In the genomic region with DNA sequence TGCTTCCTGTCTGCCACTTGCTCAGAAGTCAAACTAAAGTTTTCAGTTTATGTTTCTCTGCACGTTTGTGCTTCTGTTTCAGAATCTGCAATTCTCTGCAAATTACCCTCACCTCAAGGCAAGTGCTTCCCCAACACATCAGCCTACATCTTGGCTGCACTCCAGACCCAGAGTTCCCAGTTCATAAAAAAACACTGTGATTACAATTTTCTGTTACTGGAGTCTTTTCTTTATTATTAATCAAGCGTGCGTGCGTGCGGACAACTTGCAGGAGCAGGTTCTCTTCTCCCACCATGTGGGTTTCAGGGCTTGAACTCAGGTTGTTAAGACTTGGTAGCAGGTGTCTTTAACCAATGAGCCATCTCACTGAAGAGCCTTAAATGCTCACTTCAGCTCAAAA, we compare ENCODE assay signal across 12 mouse cellular contexts. TPM values are rescaled to one million over a fixed set of nuclear protein-coding genes. Genes with fewer than 3 reads are reported as not detected.
DNase-seq lines count a peak whose midpoint lies in the region; ATAC-seq lines count a peak whose summit lies in the region.
"Had no signal": no experiment of that assay in that cellular context is flagged by ENCODE, and none has a peak within 500 bp of the region (broad histone marks: within the 10 kb centered on the region; RNA-seq: fewer than 3 reads in every experiment).

No protein-coding gene starts in this region.

- H3K4me3 ChIP-seq in embryonic facial prominence, embryonic 14.5 days (ENCODE audit: low read depth, low read length) = no peak overlapping the region
- no peak overlapping the region for H3K4me3 ChIP-seq in embryonic facial prominence, embryonic 10.5 days
- no peak overlapping the region for H3K4me3 ChIP-seq in midbrain, embryonic 14.5 days (replicated peaks; ENCODE audit: low read depth, low read length)
- H3K4me3 ChIP-seq in midbrain, embryonic 10.5 days = no peak overlapping the region
- H3K4me3 ChIP-seq: midbrain, embryonic 13.5 days; neural tube, embryonic 15.5 days had no signal

- ATAC-seq in embryonic facial prominence, embryonic 14.5 days (ENCODE audit: low read depth) = no peak
- no peak for ATAC-seq in midbrain, embryonic 14.5 days (ENCODE audit: low FRiP score, low TSS enrichment)
- ATAC-seq: hindbrain, embryonic 16.5 days; midbrain, embryonic 13.5 days had no signal

- H3K9me3 ChIP-seq in embryonic facial prominence, embryonic 14.5 days (ENCODE audit: control insufficient read depth, low read length) = no peaks in the 10 kb centered on the region
- no peaks in the 10 kb centered on the region for H3K9me3 ChIP-seq in embryonic facial prominence, embryonic 10.5 days
- H3K9me3 ChIP-seq in midbrain, embryonic 14.5 days (ENCODE audit: control insufficient read depth, low read length) = no peaks in the 10 kb centered on the region
- H3K9me3 ChIP-seq in midbrain, embryonic 10.5 days (replicated peaks) = no peaks in the 10 kb centered on the region
- H3K9me3 ChIP-seq: midbrain, embryonic 13.5 days; neural tube, embryonic 15.5 days had no signal

- no peaks in the 10 kb centered on the region for H3K27me3 ChIP-seq in embryonic facial prominence, embryonic 14.5 days (replicated peaks; ENCODE audit: control insufficient read depth, insufficient read depth, low read length)
- no peaks in the 10 kb centered on the region for H3K27me3 ChIP-seq in embryonic facial prominence, embryonic 10.5 days (replicated peaks; ENCODE audit: low read depth, poor library complexity, severe bottlenecking)
- no peaks in the 10 kb centered on the region for H3K27me3 ChIP-seq in midbrain, embryonic 14.5 days (ENCODE audit: control insufficient read depth, insufficient read depth, low read length)
- H3K27me3 ChIP-seq in midbrain, embryonic 10.5 days (ENCODE audit: low read depth, poor library complexity, severe bottlenecking) = no peaks in the 10 kb centered on the region
- H3K27me3 ChIP-seq: midbrain, embryonic 13.5 days; neural tube, embryonic 15.5 days had no signal

- 0 out of 2 replicates have a peak overlapping the region, but pooled peaks have one; percentile 1 for H3K27ac ChIP-seq in embryonic facial prominence, embryonic 14.5 days (replicated peaks; ENCODE audit: low read depth, low read length)
- no peak overlapping the region for H3K27ac ChIP-seq in embryonic facial prominence, embryonic 10.5 days (replicated peaks)
- no peak overlapping the region for H3K27ac ChIP-seq in midbrain, embryonic 14.5 days (replicated peaks; ENCODE audit: low read depth, low read length)
- H3K27ac ChIP-seq in midbrain, embryonic 10.5 days (replicated peaks) = no peak overlapping the region
- H3K27ac ChIP-seq: midbrain, embryonic 13.5 days; neural tube, embryonic 15.5 days had no signal

- H3K4me2 ChIP-seq in embryonic facial prominence, embryonic 14.5 days (ENCODE audit: low read depth, low read length) = no peak overlapping the region
- H3K4me2 ChIP-seq in midbrain, embryonic 14.5 days (ENCODE audit: low read length) = no peak overlapping the region
- H3K4me2 ChIP-seq: midbrain, embryonic 13.5 days; neural tube, embryonic 15.5 days had no signal

- H3K36me3 ChIP-seq in embryonic facial prominence, embryonic 14.5 days (ENCODE audit: control insufficient read depth, insufficient read depth, low read length) = no peaks in the 10 kb centered on the region
- peaks cover under 1% of the 10 kb centered on the region; the same call in 1 of the 2 replicates for H3K36me3 ChIP-seq in embryonic facial prominence, embryonic 10.5 days (replicated peaks)
- H3K36me3 ChIP-seq in midbrain, embryonic 14.5 days (ENCODE audit: control insufficient read depth, insufficient read depth, low read length) = no peaks in the 10 kb centered on the region
- H3K36me3 ChIP-seq in midbrain, embryonic 10.5 days = 0 out of 2 replicates have a peak, but pooled peaks cover 6% of the 10 kb centered on the region
- H3K36me3 ChIP-seq: midbrain, embryonic 13.5 days; neural tube, embryonic 15.5 days had no signal

- peak; percentile 59 for DNase-seq in embryonic facial prominence, embryonic 14.5 days (ENCODE audit: low spot score)
- no peak for DNase-seq in embryonic facial prominence, embryonic 10.5 days (ENCODE audit: low spot score)
- DNase-seq in kidney, adult 9 months = peak; percentile 28
- DNase-seq in kidney, adult 11 months = no peak
- peak; percentile 9 for DNase-seq in midbrain, embryonic 14.5 days
- no peak for DNase-seq in midbrain, embryonic 10.5 days (ENCODE audit: low spot score)
- peak; percentile 20 for DNase-seq in ovary, postnatal 36 days (ENCODE audit: low spot score)
- DNase-seq in thymus, postnatal 0 days (ENCODE audit: low spot score) = no peak
- DNase-seq: lung, adult 2 months had no signal

- peaks cover 5% of the 10 kb centered on the region for H3K4me1 ChIP-seq in embryonic facial prominence, embryonic 14.5 days (ENCODE audit: control insufficient read depth, insufficient read depth, low read length)
- H3K4me1 ChIP-seq in embryonic facial prominence, embryonic 10.5 days = no peaks in the 10 kb centered on the region
- H3K4me1 ChIP-seq in midbrain, embryonic 14.5 days (ENCODE audit: control insufficient read depth, insufficient read depth, low read length) = no peaks in the 10 kb centered on the region
- no peaks in the 10 kb centered on the region for H3K4me1 ChIP-seq in midbrain, embryonic 10.5 days
- H3K4me1 ChIP-seq: midbrain, embryonic 13.5 days had no signal

- H3K9ac ChIP-seq in embryonic facial prominence, embryonic 14.5 days (ENCODE audit: low read depth, low read length) = no peak overlapping the region
- no peak overlapping the region for H3K9ac ChIP-seq in midbrain, embryonic 14.5 days (replicated peaks; ENCODE audit: low read length)
- H3K9ac ChIP-seq: midbrain, embryonic 13.5 days; neural tube, embryonic 15.5 days had no signal

- WGBS in embryonic facial prominence, embryonic 14.5 days = 45% methylated on average over 5 of the region's 5 CpGs
- WGBS in embryonic facial prominence, embryonic 10.5 days = 92% methylated on average over 5 of the region's 5 CpGs
- WGBS in midbrain, embryonic 14.5 days = 72% methylated on average over 5 of the region's 5 CpGs
- WGBS in midbrain, embryonic 10.5 days = 91% methylated on average over 5 of the region's 5 CpGs

RNA-seq across cellular contexts. Expression of a gene that starts 34.9 kb away (rescaled TPM):
- 103 and 104 TPM in 2 replicates for polyA plus RNA-seq in embryonic facial prominence, embryonic 14.5 days (2014; fragmentation: Nextera tagmentation; extraction: Ambion mirVana)
- 62.0 and 65.0 TPM in 2 replicates for polyA plus RNA-seq in embryonic facial prominence, embryonic 10.5 days (2016; fragmentation: Nextera tagmentation; extraction: Ambion mirVana)
- 70.1 and 91.1 TPM in 2 replicates for polyA plus RNA-seq in midbrain, embryonic 14.5 days (2014; fragmentation: Nextera tagmentation; extraction: Ambion mirVana)
- 65.1 and 66.7 TPM in 2 replicates for polyA plus RNA-seq in midbrain, embryonic 10.5 days (2016; fragmentation: Nextera tagmentation; extraction: Ambion mirVana)
- 26.2 and 28.6 TPM in 2 replicates for polyA plus RNA-seq in thymus, postnatal 0 days (2015; fragmentation: Nextera tagmentation; extraction: Ambion mirVana)

Comparison
In these comparisons a context has a peak if more than half of its experiments do, and no peak if none do; other contexts are left out.
1. DNase-seq: peak in embryonic facial prominence, embryonic 14.5 days (single experiment), kidney, adult 9 months (single experiment), midbrain, embryonic 14.5 days (single experiment) and ovary, postnatal 36 days (single experiment); none in embryonic facial prominence, embryonic 10.5 days (single experiment), kidney, adult 11 months (single experiment), midbrain, embryonic 10.5 days (single experiment) and thymus, postnatal 0 days (single experiment).